Mouse (Mus musculus): ENCODE measurements at regions not wholly inside any gene's neighbourhood (a gene's known extent, or its start where the extent isn't known, plus 50 kb on each side); places are given as distances from the start of the nearest gene placed in this dataset.

DNA sequence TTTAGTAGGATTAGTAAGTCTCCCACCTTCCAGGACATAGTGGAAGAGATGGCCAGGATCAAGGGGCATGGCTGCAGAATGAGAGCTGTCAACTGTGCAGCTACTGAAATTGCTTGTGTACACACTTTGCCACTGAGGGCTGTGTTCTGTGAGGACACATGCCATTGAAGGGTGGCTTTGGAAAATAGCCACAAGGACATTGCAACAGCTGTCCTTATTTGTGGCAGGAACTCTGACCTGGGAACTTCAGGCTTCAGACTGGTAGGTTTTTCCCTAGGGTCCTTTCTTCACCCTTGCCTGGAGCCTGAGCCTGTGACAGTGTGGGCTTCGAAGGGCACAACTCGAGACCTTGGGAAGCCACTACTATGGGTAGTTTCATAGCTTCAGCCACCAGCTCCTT is 64.2 kb upstream of the Ywhaq start:
- no peak for TF ChIP-seq POLR2A (IDR thresholded peaks at IDR 0.05; ENCODE audit: borderline replicate concordance, control insufficient read depth, low read depth, low read length)
- no peak for TF ChIP-seq CTCF (IDR thresholded peaks at IDR 0.05; ENCODE audit: control insufficient read depth, insufficient read depth, low read length)
